Mouse (Mus musculus) large intestine, adult 2 months (tissue): ENCODE measurements around the gene Slc35a5. TPM values are rescaled to one million over a fixed set of nuclear protein-coding genes. Genes with fewer than 3 reads are reported as not detected.
A peak's percentile ranks its signal among the peaks of the same experiment; 100 is the strongest.

Source experiments
- DNase-seq: peaks from one replicate; pipeline ENCODE4 v3.0.0-alpha.2; 2012; ENCODE audit warnings: low read depth, low spot score
- WGBS: fragments of 180-500 bp; shearing (Covaris S2); methylation state at CpG from one replicate; pipeline ENCODE4 v1.1.7; 2018; 5-methylcytosine and 5-hydroxymethylcytosine counted together
- polyA plus RNA-seq: library from polyadenylated mRNA; depleted of rRNA; stranded (reverse); fragments of >200 nt; gene quantifications from 2 replicates; pipeline ENCODE4 v1.2.3, GENCODE M21; 2012; rRNA removed

Slc35a5 gene
- 7.5 and 23.4 TPM in 2 replicates for polyA plus RNA-seq

GRCm38 (mm10) chr16:45158522-45159388 lies at the start of gene Slc35a5, which contains the start of gene Atg3:
Gene Slc35a5 (minus strand): TSS chr16:45158706.
Gene Atg3 (plus strand): TSS chr16:45158785.
- peak; percentile 85 for DNase-seq
- WGBS, result under 1% methylated on average over 64 of the region's 64 CpGs

- 78% methylated on average over 12 of the region's 12 CpGs for WGBS
- DNase-seq, result no peak
These were observed 46.6 kb upstream of the Slc35a5 start for GRCm38 (mm10) chr16:45204859-45205670.

GRCm38 (mm10) chr16:45204438-45204837 lies 45.9 kb upstream of the Slc35a5 start:
- WGBS, result 79% methylated on average over 4 of the region's 4 CpGs
- no peak for DNase-seq

GRCm38 (mm10) chr16:45201395-45201794 lies 42.9 kb upstream of the Slc35a5 start:
- no peak for DNase-seq
- 97% methylated on average over 2 of the region's 2 CpGs for WGBS

GRCm38 (mm10) chr16:45196816-45197215 lies 38.3 kb upstream of the Slc35a5 start:
- DNase-seq, result peak; percentile 31
- 34% methylated on average over 6 of the region's 6 CpGs for WGBS

GRCm38 (mm10) chr16:45192613-45193012 lies 34.1 kb upstream of the Slc35a5 start:
- 7% methylated on average over 1 of the region's 1 CpGs for WGBS
- DNase-seq, result peak; percentile 54

- no peak for DNase-seq
- 91% methylated on average over 5 of the region's 5 CpGs for WGBS
These were observed 23.3 kb upstream of the Slc35a5 start for GRCm38 (mm10) chr16:45181824-45182223.

GRCm38 (mm10) chr16:45178552-45178951 lies 20.0 kb upstream of the Slc35a5 start:
- DNase-seq, result no peak

GRCm38 (mm10) chr16:45159389-45159716 lies 847 bp upstream of the Slc35a5 start:
- peak; percentile 14 for DNase-seq

More at GRCm38 (mm10) chr16:45178552-45178951, 20.0 kb upstream of the Slc35a5 start:
- WGBS, result 75% methylated on average over 2 of the region's 2 CpGs

GRCm38 (mm10) chr16:45158136-45158521 lies 377 bp downstream of the Slc35a5 start:
- WGBS, result under 1% methylated on average over 20 of the region's 20 CpGs
- no peak for DNase-seq

More at GRCm38 (mm10) chr16:45159389-45159716, 847 bp upstream of the Slc35a5 start:
- 1% methylated on average over 11 of the region's 11 CpGs for WGBS

- DNase-seq, result no peak
- WGBS, result 31% methylated on average over 3 of the region's 3 CpGs
These were observed 3.7 kb downstream of the Slc35a5 start for GRCm38 (mm10) chr16:45154741-45155250.

GRCm38 (mm10) chr16:45148488-45149082 lies 9.9 kb downstream of the Slc35a5 start:
- DNase-seq, result no peak
- WGBS, result 88% methylated on average over 10 of the region's 10 CpGs

- DNase-seq, result no peak
- WGBS, result 86% methylated on average over 6 of the region's 6 CpGs
These were observed 13.4 kb downstream of the Slc35a5 start for GRCm38 (mm10) chr16:45145119-45145518.

- 87% methylated on average over 5 of the region's 5 CpGs for WGBS
- no peak for DNase-seq
These were observed 15.9 kb downstream of the Slc35a5 start for GRCm38 (mm10) chr16:45142565-45142964.

GRCm38 (mm10) chr16:45141711-45142110 lies 16.8 kb downstream of the Slc35a5 start:
- DNase-seq, result no peak
- WGBS, result 90% methylated on average over 5 of the region's 5 CpGs

- 65% methylated on average over 2 of the region's 2 CpGs for WGBS
- DNase-seq, result no peak
These were observed 30.4 kb downstream of the Slc35a5 start for GRCm38 (mm10) chr16:45127936-45128710.

GRCm38 (mm10) chr16:45124230-45125203 lies 34.0 kb downstream of the Slc35a5 start:
- WGBS, result 50% methylated on average over 9 of the region's 9 CpGs
- DNase-seq, result no peak

GRCm38 (mm10) chr16:45122571-45122970 lies 35.9 kb downstream of the Slc35a5 start:
- DNase-seq, result no peak
- WGBS, result 67% methylated on average over 5 of the region's 5 CpGs
